Mouse (Mus musculus) kidney, postnatal 14 days (tissue): Measurements from ENCODE around the gene Tenm2.

ENCODE experiments used
- DNase-seq: peaks from one replicate; pipeline ENCODE4 v3.0.0; 2022; ENCODE audit warnings: mixed read lengths

The Tenm2 gene

DNA sequence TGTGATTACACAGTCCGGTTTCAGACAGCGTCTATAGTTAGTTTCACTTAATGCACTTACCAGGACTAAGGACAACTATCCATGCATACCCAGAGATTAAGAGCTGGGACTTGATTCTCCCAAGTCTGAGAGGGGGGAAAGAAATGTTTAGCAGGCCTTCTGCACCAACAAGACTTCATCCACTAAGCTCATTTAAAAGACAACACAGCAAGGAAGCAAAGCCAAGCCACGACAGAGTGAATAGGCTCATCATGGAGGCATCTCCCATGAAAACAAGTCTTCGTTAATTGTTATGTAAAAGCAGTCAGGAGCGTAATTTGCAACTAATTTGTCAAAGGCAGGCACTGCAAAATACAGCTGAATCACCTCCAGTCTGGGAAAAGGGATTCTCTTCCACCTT is 682.5 kb downstream of the Tenm2 start:
- no peak for DNase-seq

DNA sequence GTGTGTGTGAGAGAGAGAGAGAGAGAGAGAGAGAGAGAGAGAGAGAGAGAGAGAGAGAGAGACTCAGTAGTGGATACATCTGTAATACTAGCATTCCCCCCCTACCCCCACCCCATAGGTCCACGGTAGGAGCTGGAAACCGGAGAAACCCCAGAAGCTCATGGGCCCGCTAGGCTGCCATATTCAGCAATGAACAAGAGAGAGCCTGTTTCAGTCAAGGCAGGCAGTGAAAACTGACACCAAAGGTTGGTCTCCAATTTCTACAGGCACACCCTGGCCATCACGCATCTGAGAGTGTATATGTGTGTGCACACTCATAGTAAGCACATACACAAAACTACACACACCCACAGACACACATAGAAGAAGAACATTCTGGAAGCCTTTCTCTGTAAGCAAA is 685.1 kb downstream of the Tenm2 start:
- no peak for DNase-seq

DNA sequence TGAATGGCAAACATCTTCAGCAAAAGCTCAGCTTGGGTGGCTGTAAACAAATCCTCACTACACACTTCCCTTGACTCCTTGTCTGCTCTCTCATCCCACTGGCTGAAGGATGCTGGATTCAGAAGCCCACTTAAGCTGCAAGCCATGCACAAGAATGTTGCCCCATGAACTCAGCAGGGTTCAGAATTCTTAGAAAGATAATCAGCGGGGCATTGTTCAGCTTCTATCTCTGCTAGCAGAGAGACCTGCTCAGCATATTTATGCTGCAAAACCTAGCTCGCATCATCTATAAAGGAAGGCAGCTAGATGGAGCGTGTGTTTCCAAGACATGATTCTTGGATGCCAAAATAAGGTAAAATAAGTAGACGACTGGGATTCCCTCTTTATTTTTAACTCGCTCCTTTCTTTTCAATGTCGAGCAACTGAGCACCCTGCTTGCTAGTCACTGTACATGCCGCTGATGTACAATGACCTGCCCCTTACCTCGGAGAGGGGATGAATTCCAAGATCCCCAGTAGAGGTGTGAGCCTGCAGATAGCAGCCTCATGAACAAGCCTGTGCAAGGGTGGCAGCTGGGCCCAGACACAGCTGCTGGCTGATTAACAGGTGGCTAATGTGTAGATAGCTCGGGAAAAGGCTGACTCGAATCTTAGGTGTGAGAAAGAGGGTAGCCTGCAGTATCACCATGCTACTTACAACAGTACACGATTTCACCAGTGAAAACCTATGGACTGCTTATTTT is 686.2 kb downstream of the Tenm2 start:
- no peak for DNase-seq

DNA sequence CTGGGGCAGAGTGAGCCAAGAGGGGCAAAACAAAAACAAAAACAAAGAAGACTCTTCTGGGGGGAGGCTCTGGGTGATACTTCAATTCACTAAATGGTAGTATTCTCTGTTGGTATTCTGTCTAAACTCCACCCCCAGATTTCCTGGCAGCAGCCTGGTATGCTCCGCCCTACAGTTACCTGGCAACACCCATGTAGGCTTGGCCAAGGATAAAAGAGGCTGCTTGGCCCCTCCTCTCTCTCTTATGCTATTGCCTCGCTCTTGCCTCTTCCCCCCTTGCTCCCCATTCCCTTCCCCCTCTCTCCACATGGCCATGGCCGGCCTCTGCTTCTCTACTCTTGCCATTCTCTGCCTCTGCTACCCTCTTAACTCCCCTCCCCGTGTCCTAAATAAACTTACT is 687.6 kb downstream of the Tenm2 start:
- no peak for DNase-seq

DNA sequence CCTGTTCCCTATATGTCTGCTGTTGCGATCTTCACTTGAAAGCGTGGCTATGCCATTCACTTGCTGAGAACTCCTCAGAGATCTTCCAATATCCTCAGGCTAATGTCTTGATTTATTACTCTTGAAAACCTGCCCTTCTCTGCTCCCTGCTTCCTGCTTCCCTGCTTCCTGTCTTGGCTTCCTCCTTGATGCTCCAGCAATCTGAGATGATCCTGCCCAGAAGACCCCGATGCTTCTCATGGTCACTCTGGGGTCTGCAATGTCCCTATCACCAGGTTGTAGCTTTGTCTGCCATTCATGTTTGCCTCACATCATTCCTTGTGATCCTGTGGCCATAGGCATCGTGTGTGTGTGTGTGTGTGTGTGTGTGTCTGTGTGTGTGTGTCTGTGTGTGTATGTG is 697.6 kb downstream of the Tenm2 start:
- DNase-seq: no peak

DNA sequence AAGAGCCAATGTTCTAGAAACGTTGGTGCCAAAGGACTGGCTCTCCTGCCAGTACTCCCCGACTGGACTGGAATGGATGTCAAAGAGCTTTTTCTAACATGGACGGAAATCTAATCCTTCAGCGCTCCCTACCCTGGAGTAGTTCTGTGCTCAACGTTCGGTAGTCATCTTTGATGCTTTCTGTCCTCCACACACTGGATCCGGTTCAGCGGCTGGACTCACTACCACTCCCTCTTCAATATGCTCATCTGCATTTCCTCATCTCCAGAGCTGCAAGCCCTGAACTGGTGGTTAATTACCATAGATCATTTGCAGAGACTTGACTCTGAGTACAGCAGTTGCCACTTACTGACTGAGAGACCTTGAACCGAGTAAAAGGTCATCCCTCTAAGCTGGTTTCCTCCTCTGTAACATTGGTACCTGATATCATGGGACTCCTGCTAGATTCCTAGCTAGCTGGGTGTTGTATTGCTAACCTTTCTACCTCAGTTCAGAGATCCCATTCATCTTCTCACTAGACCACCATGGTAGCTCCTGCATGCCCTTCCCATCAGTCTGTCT is 698.1 kb downstream of the Tenm2 start:
- DNase-seq: no peak

DNA sequence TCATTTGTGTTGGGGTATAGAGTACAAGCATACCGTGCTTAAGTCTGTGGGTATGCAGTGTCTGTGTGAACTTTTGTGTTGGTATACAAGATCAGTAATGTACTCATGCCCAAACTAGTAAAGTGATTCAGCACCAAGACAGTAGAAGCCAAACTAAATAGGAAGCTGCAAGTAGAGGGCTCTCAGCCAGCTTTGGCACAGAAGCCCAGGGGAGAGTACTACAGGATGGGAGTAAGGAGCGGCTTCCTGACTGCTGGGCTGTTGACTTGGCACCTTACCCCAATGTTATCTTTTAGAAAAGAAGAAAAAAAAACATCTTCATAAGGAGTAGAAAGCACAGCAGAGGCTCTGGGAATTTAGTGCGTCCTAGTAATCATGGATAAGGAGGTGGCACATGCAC is 700.2 kb downstream of the Tenm2 start:
- peak; percentile 37 for DNase-seq

DNA sequence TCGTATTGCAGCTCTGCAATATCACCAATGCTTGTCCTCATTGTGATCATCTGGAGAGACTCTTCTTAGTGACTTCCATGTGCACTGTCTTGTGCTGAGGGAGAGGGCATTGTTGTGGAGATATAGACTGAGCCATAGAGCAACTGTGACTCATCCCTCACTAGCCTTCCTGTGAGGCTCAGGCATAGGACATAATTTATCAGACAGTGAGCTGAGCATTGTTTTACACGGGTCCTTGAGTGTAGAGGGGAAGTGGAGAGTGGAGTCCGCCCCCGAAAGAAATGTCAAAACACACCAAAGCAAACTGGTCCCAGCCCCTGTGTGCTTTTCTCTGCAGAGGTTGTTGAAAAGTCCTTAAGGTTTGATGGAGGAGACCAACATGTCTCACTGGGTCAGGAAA is 704.1 kb downstream of the Tenm2 start:
- peak; percentile 29 for DNase-seq

DNA sequence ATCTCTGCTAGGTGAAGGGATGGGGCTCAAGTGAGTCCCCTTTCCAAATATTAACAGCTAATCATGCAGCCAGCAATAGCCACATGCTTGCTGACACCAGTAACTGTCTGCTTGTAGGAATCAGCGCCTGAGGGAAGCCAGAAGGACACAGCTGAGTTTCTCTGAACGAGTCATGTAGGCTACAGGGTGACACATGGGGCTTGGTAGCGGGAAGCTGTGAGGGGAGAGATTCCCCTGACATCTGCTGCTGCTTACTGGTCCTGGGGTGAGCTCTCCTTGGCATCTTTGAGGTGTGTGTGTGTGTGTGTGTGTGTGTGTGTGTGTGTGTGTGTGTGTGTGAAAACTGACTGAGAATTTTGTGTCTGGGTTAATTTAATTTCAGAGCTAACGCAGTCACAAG is 708.3 kb downstream of the Tenm2 start:
- no peak for DNase-seq

DNA sequence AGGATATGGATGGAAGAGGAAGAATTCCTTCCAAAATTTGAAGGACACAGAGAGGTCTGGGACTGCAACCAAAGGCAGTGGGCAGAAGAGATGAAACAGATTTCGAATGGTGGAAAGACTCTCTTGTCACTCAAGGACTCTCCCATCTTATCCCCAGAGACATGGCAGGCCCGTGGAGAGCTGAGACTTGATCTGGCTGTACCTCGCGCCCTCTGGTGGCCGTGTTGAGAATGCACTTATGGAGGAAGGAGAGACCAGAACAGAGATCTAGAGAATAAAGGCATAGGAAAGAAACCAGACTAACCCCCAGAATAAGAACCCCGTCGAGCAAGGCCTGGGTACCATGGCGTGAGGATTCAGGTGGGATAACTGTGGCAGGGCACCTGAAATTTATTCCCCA is 709.4 kb downstream of the Tenm2 start:
- DNase-seq: peak; percentile 82

DNA sequence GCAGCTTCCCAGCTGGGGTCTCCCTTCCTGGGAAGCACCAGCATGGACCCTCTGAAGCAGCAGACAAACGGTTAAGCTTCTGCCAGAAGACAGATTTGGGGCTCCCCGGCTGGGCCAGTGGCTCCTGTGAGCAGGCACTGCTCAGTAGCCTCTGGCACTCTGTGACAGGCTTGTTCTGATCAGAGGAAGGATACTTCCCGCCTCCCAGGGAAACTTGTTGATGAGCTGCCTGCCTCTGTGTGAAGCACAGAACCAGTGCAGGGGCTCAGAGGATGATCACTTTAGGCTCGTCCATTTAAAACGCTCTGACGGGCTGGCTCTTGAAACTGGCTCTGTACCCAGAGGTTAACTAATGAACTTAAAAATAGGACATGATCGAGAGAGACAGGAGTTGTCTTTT is 723.3 kb downstream of the Tenm2 start:
- DNase-seq: no peak

DNA sequence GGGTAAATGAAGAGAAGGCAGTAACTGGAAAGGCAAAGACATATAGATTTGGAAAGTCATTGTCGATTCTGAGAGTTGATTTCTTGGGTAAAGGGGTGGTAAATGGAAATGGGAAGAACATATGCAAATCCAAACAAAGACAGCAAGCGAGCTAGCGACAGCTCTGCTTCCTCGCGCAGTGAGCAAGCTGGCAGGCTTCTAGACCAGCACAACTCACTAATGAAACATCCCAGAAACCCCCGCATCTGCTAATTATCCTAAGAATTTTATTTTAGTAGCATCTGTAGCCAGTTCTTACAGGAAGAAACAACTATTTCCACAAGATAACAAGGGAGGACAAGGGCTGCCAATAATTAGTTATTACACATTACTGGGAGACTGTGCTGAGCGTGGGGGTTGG is 727.5 kb downstream of the Tenm2 start:
- no peak for DNase-seq

DNA sequence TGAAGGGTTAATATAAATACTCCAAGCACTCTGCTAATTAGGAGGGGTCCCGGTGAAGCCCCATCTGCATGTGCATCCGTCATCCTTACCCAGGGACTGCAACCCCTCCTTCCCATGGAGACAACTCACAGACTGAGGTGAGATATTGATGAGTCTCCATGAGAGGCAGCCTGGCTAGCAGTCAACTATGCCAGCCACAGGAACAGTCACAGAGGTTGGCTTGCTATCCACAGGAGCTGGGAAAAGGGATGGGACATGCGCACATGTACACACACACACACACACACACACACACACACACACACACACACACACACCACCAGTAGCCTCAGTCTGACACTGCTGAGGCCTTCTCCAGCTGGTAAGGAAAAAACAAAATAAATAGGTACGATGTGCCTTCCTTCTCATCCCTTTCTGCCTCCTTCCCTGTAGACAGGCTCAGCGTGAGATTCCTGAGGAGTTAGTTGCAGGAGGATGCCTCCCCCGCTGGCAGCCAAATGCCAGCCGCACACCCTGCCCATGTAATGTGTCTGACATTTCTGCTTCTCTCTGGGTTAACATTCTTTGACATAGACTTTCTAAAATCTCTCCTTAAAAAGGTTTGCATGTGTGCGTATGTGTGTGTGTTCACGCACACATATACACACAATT is 740.7 kb downstream of the Tenm2 start:
- DNase-seq: no peak

DNA sequence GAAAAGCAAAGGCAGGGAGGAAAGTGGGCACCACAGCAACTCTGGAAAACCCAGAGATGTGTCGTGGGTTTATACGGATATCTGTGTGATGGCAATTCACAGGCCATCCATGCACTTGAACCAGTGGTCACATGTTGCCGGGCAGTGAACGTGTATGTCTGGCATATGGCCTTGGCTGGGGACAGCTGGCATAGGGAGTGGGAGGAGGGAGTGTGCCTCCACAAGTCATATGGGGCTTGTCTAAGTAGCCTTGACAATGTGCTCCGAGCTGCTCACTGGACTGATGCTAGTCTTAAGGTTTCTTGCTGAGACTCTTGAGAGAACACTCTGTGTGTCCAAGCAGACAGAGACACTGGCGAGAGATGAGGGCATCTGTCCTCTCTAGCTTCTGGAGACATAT is 743.5 kb downstream of the Tenm2 start:
- no peak for DNase-seq

DNA sequence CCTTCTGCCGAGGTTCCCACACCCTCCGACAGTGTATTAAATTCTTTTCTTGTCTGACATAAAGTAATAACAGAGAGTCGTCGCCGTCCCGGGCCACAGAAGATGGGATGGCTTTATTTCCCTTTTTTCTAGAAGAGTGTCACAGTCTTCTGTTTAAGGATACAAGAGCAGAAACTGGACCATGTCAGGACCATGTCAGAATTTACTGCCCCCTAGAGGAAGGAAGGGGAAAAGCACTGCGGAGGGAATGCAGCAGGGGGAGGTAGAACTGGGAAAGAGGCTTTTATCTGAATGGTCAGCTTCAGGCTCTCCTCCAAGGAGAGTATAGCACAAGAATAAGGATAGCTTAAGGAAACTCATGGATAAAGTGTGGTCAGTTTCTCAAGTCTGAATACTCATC is 745.7 kb downstream of the Tenm2 start:
- DNase-seq: no peak

DNA sequence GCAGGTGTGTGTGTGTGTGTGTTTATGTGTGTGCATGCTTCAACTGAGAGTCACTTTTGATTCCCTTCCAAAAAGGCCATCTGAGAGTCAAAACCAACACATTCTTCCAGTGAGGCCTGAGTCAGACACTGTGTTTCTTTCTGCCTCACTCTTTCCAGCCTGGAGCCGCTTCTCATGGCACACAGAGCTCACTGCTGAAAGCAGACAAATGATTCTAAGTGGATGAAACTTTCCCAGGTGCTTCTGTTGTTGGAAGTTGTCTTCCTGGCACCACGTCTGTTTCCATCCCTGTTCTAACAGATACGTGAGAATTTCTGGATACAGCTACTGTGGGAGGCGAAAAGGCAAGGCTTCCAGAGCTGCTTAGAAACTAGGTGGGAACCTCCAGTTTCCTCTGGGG is 747.1 kb downstream of the Tenm2 start:
- no peak for DNase-seq

DNA sequence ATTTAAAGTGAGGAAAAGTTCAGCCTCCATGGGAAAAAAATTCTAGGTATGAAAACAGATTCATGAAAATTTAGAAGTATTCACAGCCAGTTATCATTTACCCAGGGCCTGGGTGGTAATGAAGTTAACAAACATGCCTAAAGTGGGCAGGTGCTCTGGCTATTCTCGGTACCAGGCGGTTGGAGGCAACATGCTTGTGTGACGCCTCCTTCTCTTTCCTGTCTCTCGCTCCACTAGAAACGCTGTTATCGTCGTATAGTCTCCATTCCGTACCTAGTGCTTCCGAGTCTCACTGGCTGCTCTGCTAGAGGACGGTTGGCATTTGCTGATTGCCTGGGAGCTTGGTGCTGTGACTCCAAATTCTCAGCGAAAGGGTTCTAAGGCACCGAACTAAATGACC is 749.7 kb downstream of the Tenm2 start:
- no peak for DNase-seq

DNA sequence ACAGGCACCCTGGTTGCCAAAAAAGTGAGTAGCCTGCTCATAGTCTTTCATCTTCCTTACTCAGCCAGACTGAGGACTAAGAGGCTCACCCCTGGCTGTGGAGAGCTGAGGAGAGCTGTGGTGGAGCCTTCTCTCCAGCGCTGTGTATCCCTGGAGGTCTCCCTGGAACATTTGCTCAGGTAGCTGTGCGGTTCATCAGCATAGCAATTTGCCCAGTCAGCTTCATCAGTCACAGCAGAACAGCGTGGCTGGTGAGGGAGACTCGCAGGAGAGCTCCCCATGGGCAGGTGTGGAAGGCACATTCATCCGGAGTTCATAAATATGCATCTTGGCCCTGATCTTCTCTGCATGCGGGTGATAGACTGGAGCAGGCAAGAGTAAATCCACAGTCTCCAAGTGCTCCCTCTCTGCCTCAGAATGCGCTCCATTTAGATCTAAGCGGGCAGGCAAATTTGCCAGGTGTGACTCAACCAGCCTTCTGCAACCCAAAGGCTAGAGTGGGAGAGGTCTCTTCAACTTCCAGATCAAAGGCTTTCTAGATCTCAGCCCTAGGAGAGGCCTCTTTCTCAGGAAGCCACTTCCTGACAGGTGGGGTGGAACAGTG is 751.2 kb downstream of the Tenm2 start:
- no peak for DNase-seq

DNA sequence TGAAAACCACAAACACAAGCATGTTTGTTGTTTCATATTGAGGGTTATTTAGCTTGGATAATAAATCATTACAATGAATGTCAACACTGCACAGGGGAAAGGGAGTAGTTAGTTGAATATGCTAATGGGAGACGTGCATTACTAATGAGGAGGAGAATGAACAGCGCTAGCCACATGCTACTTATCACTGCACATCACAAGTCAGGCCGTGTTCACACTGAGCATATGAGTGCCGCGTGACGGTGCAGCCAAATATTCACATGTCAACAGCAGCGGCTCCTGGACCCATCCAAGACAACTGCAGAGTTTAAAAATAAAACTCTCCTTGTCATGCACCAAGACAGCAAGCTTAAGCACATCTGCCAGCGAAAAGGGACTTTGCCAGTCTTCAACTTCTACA is 753.6 kb downstream of the Tenm2 start:
- no peak for DNase-seq

DNA sequence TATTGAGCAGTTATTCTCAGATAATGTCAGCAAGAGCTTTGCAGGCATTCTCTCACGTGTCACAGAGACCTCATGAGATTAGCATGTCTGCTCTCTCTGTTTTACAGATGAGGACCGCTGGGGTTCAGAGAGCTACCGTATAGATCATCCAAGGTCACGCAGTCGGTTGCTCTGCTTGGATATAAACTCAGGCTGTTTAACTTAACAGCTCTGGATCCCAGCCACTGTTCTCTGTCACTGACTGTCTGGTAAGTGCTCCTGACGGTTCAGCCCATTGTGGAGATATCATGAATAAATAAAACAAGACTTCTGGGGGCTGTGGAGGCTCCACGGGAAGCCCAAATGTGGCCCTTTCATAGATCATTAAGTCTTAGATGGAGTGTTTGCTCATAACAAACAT is 754.2 kb downstream of the Tenm2 start:
- DNase-seq: no peak

DNA sequence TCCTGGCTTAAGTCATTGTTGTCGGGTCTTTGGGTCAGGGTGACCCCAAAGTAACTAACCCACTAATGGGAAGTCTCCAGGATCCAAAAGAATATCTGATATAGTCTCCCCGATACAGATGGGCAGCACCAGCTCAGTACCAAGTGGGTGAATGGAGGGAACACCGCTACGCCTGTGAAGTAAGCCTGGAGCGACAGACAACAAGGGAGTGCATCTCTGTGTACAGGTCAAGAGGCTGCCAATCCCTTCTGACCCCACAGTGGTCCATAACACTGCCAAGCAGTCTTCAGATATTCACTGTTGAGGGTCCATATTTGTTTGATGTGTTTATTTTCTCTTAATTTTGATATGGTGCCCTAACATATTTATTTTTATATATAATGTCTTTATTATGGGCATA is 754.7 kb downstream of the Tenm2 start:
- DNase-seq: no peak

DNA sequence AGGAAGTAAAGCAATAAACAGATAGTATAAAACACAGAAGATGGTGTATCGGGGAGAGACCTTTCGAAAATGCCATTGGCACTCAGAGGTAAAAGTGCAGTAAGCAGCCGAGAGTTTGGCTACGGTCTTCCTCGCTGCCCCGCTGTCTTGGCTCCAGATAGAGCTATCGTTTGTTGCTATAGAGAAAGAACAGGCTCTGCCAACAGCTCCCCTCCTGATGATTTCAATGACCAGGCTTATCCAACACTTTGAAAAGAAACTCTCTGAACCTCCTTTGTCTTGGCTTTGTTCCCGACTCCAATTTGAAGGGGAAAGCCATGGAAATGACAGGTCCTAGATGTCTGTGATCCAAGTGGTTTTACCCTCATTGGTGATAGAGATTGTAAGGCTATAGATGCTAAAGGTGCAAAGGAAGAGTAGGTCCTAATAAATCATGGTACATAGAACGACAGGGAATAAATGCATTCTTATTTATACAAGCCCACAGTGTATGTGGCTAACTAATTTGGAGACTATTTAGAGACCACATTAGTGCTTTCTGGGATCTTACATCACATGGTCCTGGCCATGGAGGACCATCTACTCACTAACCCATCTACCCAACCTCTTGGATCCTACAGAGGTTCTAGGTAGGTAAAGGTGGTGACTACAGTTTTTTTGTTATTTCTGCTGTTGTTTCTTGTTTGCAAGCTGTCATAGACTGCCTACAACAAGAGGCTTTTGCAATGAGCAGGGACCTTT is 765.8 kb downstream of the Tenm2 start:
- no peak for DNase-seq

DNA sequence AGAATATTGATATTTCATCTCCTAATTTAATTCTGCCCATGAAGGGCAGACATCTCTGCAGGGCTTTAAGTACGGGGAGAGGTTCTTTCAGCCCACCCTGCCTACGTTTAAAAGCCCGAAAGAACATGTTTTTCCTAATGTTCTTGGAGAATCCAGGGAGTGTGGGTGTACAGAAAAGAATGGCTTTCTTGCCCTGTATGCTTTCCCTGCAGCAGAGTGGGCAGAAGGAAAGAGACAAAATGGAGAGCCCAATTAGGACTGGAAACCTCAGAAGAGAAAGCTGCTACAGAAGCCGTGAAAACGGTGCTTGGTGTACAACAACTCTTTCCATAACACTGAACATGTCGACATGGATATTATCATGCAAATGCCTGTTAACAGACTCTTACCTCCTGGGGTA is 777.3 kb downstream of the Tenm2 start:
- DNase-seq: no peak

DNA sequence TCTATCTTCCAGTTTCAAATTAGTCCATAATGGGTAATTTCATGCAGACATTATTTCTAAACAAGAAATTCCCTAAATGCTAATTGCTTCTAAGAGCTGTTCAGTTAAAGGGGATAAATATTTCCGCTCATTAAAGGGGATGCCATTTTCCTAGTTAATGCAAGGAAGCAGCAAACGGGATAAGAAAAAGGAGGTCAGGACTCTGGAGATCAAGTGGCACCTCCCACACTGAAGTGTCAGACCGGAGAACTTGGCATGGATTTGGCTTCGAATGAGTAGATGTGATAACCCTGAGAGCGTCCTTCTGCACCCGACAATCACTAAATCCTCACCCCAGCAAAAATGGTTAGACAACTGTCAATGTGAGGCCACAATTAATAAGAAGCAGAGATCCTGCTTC is 781.7 kb downstream of the Tenm2 start:
- DNase-seq: no peak
